Mouse (Mus musculus) small intestine, adult 10 weeks (tissue): ENCODE data around the gene Drap1. TPM values are rescaled to one million over a fixed set of nuclear protein-coding genes. Genes with fewer than 3 reads are reported as not detected.

ENCODE experiments used
- polyA plus RNA-seq: library from polyadenylated mRNA; stranded (reverse); fragments of 350-450 nt; fragmentation: Illumina TruSeq; extraction: RNeasy Lipid Tissue Mini Kit (QIAGEN cat#74804); gene quantifications from one replicate; pipeline ENCODE4 v1.2.3, GENCODE M21; 2014; ENCODE audit warnings: low replicate concordance

Drap1 gene
- polyA plus RNA-seq, result 1.9 TPM

DNA sequence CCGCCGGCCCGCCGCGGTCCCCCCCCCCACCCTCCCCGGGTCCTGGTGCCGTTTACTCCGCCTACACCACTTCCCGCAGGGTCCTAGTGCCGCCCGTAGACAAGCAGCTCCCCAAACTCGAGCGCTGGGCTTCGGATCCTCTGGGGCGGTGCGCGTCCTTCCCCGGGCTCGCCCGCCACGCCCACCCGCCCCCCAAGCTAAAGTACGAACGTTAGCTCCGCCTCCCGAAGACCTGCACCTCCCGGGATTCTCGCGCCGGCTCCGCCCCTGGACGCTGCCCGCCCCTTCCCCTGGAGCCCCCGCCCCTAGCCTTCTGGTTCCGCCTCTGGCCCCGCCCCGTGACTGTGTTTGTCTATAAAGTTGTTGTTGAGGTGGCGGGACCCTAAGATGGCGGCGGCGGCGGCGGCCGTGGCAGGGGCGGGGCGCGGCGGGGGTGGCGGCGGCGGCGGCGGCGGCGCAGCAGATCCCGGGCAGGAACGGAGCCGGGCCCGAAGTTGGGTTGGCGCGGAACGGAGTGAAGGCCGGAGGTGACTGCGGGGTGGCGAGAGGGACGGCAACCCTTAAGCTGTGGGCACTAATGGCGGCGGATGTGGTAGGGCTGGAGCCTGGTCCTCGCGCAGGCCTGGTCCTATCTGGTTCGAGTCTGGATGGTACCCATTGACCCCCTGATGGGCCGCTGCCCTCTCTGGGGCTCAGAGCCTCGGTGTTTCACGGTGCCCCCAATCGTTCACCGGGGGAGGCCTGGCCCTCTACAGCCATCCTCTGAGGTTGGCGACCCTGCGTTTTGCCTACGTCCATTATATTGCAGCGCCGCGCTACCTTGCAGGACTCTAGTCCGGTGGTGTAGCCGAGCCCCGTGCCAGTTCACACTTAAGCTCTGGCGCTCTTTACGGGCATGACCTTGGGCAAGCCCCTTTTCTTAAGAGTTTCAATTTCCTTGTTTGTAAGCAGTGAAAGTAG is at the start of gene Drap1, which contains the start of gene AI837181:
Gene Drap1 (minus strand): TSS at position 198 of the 960 bp plus-strand sequence.
Gene AI837181 (plus strand): TSS at position 363 of the 960 bp plus-strand sequence.

DNA sequence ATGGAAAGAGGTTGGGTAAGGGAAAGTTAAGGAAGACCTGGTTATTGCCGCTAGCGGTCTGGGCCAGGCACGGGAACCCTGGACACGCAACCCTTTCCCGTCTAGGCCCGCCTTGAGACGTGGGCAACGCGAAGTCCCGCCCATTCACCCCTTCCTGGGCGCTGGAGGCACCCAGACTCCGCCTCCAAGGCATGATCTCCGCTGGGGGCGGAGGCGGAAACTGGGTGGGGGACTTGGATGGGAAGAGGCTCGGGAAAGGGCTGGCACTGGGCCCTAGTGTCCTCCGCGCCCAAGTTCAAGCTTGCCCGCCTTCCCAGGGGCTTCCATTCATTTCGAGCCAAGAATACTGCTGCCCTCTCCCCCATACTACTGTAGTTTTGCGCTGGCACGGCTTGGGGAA is 48.9 kb upstream of the Drap1 start, which contains the start of gene Efemp2:
Gene Efemp2 (plus strand): TSS at position 235 of the 400 bp plus-strand sequence.

DNA sequence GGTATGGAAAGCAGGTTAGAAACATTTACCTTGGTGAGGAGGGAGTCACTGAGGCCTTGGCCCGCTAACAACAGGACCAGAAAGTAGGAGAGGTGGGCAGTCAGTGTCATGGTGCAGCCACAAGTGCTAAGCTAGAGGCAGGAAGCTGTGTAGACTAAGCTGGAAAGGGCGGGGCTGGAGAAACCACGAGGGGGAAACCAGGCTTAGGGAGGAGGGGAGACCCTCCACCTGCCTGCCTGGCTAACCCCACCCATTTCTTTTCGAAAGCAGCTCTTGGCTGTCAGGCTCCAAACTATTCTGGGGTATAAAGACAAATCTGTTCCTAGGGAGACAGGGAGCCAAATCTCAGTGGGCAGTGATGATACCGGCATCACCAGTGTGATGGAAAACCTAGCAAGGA is 43.6 kb upstream of the Drap1 start, which contains the start of gene Ctsw:
Gene Ctsw (minus strand): TSS at position 134 of the 400 bp plus-strand sequence.

DNA sequence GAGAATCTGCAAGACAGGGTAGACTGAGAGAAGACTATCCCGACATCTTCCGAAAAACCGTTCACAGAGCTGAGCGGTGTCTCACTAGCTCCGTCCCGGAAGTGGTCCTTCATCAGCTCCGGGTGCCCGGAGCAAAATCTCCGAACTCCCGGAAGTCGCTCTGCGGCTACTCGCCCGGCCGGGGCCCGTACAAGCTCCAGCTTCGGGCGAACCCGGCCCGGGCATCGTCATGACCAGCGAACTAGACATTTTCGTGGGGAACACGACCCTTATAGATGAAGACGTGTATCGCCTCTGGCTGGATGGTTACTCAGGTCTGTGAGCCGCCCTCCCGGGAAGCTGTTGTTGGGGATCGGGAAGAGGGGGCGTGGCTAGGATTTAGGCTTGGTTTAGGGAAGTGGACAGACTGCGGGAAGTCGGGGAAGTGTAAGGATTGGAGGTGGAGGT is 35.7 kb upstream of the Drap1 start, which contains the start of gene Fibp:
Gene Fibp (plus strand): TSS at position 151 of the 447 bp plus-strand sequence.

DNA sequence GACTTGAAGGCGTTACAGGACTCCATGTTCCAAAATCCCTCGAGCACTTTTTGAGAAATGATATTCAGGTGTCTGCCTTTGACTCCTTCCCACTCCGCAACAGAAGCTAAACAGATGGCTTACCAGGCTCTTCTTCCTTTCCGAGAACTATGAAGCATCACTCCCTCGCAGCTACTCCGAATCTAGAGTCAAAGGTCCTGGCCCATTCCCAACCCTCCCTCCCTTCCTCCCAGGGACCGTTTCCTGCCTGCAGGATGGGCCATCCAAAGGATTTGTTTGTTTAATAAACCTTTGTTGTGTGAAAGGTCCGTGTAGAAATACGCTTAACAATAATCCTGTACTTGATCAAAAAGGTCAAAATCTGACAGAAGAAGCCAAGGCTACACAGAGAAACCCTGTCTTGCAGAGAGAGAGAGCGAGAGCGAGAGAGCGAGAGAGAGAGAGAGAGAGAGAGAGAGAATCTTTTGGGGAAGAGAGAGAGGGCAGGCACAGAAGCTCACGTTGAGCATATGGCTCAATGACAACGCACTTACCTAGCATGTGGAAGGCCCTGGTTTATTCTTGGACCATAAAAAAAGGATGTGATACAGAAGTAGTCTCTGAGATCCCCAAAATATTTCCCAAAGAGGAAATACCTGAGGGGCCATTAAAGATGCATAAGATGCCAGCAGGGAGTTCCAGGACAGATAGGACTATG is 33.1 kb upstream of the Drap1 start, which contains the start of gene Ccdc85b:
Gene Ccdc85b (minus strand): TSS at position 149 of the 697 bp plus-strand sequence.

DNA sequence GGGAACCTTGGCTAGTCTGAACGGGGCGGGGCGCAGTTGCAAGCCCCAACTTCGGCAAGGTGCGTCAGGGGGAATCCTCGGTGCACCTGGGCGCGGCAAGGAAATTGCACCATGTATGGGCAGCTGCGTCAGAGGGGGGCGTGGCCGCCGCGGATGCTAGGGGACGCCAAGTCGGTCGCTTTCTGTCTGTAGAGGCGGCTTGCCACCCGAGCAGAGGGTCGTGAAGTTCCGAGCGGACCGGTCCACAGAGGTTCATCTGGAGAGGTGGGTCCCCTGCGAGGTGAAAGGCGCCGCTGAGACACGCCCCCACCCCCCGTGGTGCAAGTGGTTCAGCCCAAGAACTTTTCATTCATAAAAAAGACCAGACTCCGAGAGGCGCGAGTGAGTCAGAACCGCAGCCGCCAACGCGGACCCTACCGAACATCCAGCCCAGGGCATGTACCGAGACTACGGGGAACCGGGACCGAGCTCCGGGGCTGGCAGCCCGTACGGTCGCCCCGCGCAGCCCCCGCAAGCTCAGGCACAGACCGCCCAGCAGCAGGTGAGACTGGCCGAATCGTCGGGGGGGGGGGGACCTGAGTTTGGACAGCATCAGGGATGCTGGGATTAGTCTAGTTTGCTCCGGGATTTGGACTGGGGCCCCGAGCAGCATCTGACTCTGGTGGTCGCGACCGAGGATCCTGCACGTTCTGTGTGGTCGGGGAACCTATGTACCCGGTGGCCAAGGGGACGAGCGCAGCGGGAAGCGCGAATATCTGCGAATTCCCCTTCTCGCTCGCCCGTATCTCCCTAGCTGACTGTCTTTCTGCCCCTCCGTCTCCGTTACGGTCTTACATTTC is 23.0 kb upstream of the Drap1 start, which contains the start of gene Fosl1:
Gene Fosl1 (plus strand): TSS at position 33 of the 839 bp plus-strand sequence.

DNA sequence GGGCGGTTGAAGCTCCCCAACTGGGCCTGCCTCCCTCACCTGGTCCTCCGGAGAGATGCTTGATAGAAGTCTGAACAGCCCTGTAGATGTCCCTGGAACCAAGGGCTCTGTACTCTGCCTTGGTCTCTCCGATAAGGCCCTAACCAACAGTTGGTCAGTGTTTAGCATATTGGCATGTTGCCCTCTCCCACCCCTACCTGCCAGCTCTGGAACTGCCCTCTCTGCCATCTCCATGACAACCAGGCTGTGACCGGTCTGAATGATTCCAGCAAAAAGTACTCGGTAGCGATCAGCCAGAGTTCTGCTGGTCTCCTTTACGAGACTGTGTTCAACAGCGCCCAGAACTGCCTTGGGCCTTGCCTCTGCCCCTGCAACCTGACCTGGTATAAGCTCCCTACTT is 22.5 kb downstream of the Drap1 start, which contains the start of gene Tsga10ip:
Gene Tsga10ip (minus strand): TSS at position 234 of the 400 bp plus-strand sequence.

DNA sequence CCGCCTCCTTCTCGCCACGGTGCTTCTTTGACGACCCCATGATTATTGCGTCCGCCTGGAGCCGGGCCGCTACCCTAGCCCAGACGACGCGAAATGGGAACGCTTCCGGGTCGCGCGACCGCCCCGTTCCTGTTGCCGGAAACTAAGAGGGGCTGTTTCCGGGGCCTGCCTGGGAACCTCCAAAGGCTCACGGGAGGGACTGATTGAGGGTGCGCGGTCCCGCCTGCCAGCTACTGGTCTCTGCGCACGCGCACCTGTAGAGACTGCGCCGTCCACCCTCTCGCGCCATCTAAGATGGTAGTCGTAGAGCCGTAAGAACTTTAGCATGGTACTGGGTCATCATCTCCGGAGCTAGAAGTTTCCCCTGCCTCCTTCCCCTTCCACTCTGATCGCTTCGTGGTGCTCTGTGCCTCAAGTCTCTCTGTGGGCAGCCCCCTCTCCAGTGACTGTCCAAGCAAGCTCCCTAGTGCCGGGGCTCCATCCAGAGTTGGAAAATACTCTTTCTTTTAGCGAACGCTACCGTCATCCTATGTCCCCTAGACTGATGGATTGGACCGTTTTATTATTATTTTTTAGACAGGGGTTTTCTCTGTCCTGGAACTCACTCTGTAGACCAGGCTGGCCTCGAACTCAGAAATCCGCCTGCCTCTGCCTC is 36.1 kb downstream of the Drap1 start, which contains the start of gene Sart1:
Gene Sart1 (minus strand): TSS at position 116 of the 655 bp plus-strand sequence.

Other genes starting within 250 kb of the Drap1 start
- 0.74 TPM for gene Pacs1, start 151.9 kb downstream of the Drap1 start, polyA plus RNA-seq
- 25.7 TPM for gene Sf3b2, start 129.5 kb downstream of the Drap1 start, polyA plus RNA-seq
- not detected for gene Gal3st3, start 126.6 kb downstream of the Drap1 start, polyA plus RNA-seq
- gene Catsper1, start 89.2 kb downstream of the Drap1 start, polyA plus RNA-seq, result not detected
- gene Cst6, start 75.4 kb downstream of the Drap1 start, polyA plus RNA-seq, result 1.3 TPM
- 18.5 TPM for gene Eif1ad, start 58.2 kb downstream of the Drap1 start, polyA plus RNA-seq
- 4.5 TPM for gene Banf1, start 57.8 kb downstream of the Drap1 start, polyA plus RNA-seq
- gene Sart1, start 36.3 kb downstream of the Drap1 start, polyA plus RNA-seq, result 1.6 TPM
- gene Tsga10ip, start 22.5 kb downstream of the Drap1 start, polyA plus RNA-seq, result not detected
- gene AI837181, start 165 bp upstream of the Drap1 start, polyA plus RNA-seq, result not detected
- gene Fosl1, start 22.6 kb upstream of the Drap1 start, polyA plus RNA-seq, result not detected
- gene Ccdc85b, start 32.9 kb upstream of the Drap1 start, polyA plus RNA-seq, result 0.15 TPM
- gene Fibp, start 35.6 kb upstream of the Drap1 start, polyA plus RNA-seq, result 2.7 TPM
- not detected for gene Ctsw, start 43.5 kb upstream of the Drap1 start, polyA plus RNA-seq
- gene Efemp2, start 49.0 kb upstream of the Drap1 start, polyA plus RNA-seq, result 0.74 TPM
- not detected for gene Mus81, start 63.4 kb upstream of the Drap1 start, polyA plus RNA-seq
- gene Cfl1, start 65.5 kb upstream of the Drap1 start, polyA plus RNA-seq, result 164 TPM
- gene 1700020D05Rik, start 78.8 kb upstream of the Drap1 start, polyA plus RNA-seq, result not detected
- not detected for gene Snx32, start 85.6 kb upstream of the Drap1 start, polyA plus RNA-seq
- 9.6 TPM for gene Ovol1, start 135.7 kb upstream of the Drap1 start, polyA plus RNA-seq
- gene Ap5b1, start 143.0 kb upstream of the Drap1 start, polyA plus RNA-seq, result not detected
- gene Rnaseh2c, start 176.9 kb upstream of the Drap1 start, polyA plus RNA-seq, result 0.71 TPM
- 19.1 TPM for gene Kat5, start 185.3 kb upstream of the Drap1 start, polyA plus RNA-seq
- 0.26 TPM for gene Rela, start 212.5 kb upstream of the Drap1 start, polyA plus RNA-seq
- gene Sipa1, start 238.7 kb upstream of the Drap1 start, polyA plus RNA-seq, result 1.6 TPM